Mouse (Mus musculus) splenic B cell, adult 2 months (primary cell): ENCODE results near the gene Hadha.
A peak's percentile ranks its signal among the peaks of the same experiment; 100 is the strongest.

Source experiments
- DNase-seq: peaks from one replicate; pipeline ENCODE4 v3.0.0-alpha.2; 2011; ENCODE audit warnings: low read depth, low spot score
- H3K27me3 ChIP-seq: 2 replicates; pipeline ENCODE4 v1.6.1; 2012; ENCODE audit warnings: mild to moderate bottlenecking, low read length, moderate library complexity, mixed read lengths; ENCODE audit not compliant: control insufficient read depth, poor library complexity, insufficient read depth, severe bottlenecking
- H3K36me3 ChIP-seq: 2 replicates; pipeline ENCODE4 v1.6.1; 2012; ENCODE audit warnings: mild to moderate bottlenecking, low read length, moderate library complexity, mixed read lengths; ENCODE audit not compliant: control insufficient read depth, poor library complexity, insufficient read depth, severe bottlenecking

Hadha gene

DNA sequence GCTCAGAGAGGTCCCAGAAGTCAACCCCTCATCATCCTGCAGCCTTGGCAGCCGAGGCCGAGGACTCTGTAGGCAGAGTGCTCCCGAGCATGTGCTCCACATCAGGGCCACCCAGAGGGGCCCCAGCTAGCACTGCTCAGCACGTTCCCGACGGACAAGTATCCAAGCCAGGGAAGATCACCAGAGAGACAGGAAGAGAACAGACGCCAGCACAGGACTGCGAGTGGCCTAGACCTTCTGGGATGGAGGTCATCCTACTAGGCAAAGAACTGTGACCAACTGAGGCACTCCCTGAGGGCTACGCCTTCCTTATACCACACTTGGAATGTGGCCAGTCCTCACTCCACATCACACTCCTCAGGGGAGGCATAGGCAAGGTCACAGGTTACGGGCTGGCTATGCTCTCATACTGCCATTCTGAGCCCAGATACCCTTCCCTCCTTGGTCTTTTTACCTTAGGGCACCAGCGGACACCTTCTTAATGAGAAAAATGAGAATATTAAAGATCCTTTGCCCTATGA, 19.2 kb downstream of the Hadha start:
- no peak for DNase-seq
- no peaks in the 10 kb centered on the region for H3K27me3 ChIP-seq

DNA sequence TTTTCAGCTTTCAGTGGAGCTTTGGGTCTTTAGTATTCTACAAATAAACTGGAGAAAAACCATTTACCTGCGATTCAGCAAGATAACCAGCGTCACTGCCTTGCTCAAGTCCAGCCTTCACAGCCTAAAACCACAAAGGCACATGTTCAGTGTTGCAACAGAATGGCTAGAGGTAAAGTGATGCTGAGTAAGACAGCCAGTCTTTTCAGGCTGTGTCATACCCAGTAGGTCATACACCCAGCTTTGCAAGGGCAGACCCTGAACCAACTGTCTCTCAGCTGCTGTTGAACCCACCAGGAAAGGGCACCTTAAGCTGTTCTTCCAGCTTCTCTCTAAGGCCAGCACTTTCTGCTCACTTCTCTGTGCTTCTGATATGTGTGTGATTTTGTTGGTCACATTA, 22.8 kb downstream of the Hadha start:
- Histone ChIP-seq H3K27me3 (no peaks in the 10 kb centered on the region), H3K36me3 (peaks cover 13% of the 10 kb centered on the region)
- no peak for DNase-seq

More for the DNA sequence above, 19.2 kb downstream of the Hadha start:
- H3K36me3 ChIP-seq: peaks cover 12% of the 10 kb centered on the region

- Histone ChIP-seq H3K27me3 (no peaks in the 10 kb centered on the region), H3K36me3 (peaks cover 11% of the 10 kb centered on the region)
- no peak for DNase-seq
These were observed 23.7 kb downstream of the Hadha start for GRCm38 (mm10) chr5:30131246-30131645.

DNA sequence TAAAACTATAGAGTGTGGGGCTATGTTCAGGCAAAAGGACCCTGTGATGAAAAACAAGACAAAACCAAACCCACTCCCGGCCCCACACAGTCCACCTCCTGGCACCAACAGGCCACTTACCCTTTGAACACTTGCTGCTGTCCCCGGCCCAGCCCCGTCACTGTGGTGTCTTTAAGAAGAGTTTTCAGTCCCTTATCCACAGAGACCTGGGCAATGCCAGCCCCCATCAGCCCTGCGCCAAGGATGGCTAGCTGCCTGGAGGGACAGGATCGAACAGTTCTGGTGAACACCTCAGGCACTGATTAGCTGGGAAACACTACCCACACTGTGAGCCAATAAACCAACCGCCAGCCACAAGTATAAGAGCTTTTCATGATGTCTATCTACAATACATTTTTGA, 26.3 kb downstream of the Hadha start:
- H3K36me3 ChIP-seq: peaks cover 11% of the 10 kb centered on the region
- no peak for DNase-seq
- no peaks in the 10 kb centered on the region for H3K27me3 ChIP-seq

DNA sequence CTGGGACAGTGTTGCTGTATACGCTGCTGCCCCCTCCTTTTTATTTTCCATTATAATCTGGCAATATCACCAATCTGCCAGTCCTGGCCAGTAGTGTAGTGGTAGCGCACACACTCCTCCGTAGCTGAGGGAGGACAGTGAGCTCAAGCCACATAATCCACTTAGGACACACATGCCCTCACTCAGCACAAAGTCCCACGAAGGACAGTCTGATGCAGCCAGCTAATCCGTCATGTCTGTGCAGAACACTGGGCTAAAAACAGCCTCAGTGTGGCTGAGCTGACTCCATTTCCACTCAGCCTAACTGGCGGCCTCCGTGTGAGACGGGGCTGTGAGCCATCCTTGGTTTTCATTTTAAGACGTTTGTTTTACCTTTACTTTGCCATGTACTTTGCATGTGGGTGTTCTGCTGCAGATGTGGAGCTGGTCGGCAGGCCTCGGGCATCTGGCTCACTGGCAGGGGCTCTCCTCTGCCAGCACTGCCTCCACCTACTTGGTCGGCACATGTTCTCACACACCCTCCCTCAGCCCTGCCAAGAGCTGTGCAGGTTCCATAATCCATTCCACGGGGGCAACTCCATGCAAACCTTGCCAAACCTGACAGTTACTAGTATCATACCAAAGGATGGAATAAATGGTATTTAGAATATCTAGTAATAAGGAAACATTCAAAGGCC, 26.9 kb downstream of the Hadha start:
- H3K27me3 ChIP-seq: no peaks in the 10 kb centered on the region
- no peak for DNase-seq
- H3K36me3 ChIP-seq: peaks cover 11% of the 10 kb centered on the region

GRCm38 (mm10) chr5:30126756-30127155, 28.2 kb downstream of the Hadha start:
- Histone ChIP-seq H3K27me3 (no peaks in the 10 kb centered on the region), H3K36me3 (peaks cover 11% of the 10 kb centered on the region)
- DNase-seq: no peak

- peak; percentile 61 for DNase-seq
- no peaks in the 10 kb centered on the region for H3K27me3 ChIP-seq
- H3K36me3 ChIP-seq: peaks cover 11% of the 10 kb centered on the region
These were observed 29.4 kb downstream of the Hadha start for GRCm38 (mm10) chr5:30125587-30125986.

DNA sequence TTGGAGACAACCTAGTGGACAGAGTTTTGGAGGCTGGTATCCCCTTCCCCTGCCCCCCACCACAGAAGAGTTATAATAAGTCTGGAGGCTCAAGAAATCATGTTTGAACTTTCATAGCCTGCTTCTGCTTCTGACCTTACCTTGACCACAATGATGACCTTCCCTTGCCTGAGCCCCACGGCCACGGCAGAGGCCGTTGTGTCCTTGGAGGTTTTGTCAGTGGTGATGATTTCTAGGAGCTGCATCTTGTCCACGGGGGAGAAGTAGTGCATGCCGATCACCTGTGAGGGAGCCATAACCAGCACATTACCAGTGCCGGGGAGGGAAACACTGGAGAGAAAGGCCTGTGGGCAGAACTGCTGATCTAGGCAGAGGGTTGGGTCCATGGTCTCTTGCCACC, 32.5 kb downstream of the Hadha start:
- Histone ChIP-seq H3K27me3 (no peaks in the 10 kb centered on the region), H3K36me3 (peaks cover 8% of the 10 kb centered on the region)
- no peak for DNase-seq

DNA sequence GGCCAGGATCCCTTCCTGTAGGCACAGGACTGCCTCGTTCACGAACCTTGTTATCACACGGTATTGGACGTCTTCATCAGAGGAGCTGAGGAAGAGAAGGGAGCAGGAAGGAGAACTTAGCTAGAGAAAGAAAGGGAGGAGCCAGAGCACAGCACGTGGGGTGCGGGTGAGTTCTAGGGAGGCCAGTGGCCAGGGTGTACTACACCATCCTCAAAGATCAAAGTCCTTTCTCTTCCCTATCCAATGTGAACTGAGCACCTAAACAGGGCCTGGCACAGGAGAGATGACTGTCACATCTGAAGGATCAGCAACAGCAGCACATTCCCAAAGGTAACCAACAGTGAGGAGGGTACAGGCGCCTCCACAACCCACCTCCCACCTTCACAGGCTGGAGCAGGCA, 34.9 kb downstream of the Hadha start:
- Histone ChIP-seq H3K27me3 (no peaks in the 10 kb centered on the region), H3K36me3 (peaks cover 8% of the 10 kb centered on the region)
- no peak for DNase-seq

- no peak for DNase-seq
- peaks cover 5% of the 10 kb centered on the region for H3K36me3 ChIP-seq
- no peaks in the 10 kb centered on the region for H3K27me3 ChIP-seq
These were observed 35.8 kb downstream of the Hadha start for GRCm38 (mm10) chr5:30119163-30119562.

GRCm38 (mm10) chr5:30118018-30118417, 36.9 kb downstream of the Hadha start:
- peaks cover 4% of the 10 kb centered on the region for H3K36me3 ChIP-seq
- no peak for DNase-seq
- H3K27me3 ChIP-seq: no peaks in the 10 kb centered on the region

DNA sequence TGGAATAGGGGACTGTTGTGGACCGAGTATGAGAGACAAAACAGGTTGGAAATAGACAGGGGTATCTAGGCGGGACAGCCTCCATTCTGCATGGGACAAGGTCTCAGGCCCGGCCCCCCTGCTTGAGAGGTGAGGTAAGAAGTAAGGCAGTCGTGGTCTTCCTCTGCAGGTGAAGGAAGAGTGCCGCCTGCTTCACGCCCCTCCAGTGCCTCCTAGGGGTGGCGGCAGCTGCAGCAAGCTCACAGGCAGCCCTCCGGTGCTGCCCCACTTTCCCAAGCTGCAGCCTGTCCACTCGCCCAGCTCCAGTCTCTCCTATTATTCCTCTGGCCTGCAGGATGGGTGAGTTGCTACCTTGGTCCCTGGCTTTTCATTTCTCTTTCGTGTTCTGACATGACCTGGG, 39.2 kb downstream of the Hadha start:
- Histone ChIP-seq H3K36me3 (peaks cover 4% of the 10 kb centered on the region), H3K27me3 (no peaks in the 10 kb centered on the region)
- DNase-seq: no peak

DNA sequence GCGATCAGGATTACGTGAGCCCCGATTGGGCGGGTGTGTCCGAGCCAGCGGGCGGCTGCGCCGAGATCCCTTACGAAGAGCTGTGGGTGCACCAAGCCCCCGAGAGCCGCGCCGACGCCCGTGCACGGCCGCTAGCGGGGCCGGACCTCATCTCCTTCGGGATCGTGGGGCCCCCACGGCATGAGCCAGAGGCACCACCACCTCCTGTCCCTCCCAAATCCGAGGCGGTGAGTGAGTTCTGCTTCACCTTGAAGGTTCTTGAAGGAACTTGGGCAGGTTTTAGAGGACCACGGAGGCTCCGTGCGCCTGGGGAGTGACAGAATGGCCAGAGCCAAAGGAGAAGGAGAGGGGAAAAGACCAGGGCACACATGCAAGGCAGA, 40.2 kb downstream of the Hadha start:
- no peak for DNase-seq
- H3K27me3 ChIP-seq: no peaks in the 10 kb centered on the region
- H3K36me3 ChIP-seq: no peaks in the 10 kb centered on the region; the same call in none of the 2 replicates

DNA sequence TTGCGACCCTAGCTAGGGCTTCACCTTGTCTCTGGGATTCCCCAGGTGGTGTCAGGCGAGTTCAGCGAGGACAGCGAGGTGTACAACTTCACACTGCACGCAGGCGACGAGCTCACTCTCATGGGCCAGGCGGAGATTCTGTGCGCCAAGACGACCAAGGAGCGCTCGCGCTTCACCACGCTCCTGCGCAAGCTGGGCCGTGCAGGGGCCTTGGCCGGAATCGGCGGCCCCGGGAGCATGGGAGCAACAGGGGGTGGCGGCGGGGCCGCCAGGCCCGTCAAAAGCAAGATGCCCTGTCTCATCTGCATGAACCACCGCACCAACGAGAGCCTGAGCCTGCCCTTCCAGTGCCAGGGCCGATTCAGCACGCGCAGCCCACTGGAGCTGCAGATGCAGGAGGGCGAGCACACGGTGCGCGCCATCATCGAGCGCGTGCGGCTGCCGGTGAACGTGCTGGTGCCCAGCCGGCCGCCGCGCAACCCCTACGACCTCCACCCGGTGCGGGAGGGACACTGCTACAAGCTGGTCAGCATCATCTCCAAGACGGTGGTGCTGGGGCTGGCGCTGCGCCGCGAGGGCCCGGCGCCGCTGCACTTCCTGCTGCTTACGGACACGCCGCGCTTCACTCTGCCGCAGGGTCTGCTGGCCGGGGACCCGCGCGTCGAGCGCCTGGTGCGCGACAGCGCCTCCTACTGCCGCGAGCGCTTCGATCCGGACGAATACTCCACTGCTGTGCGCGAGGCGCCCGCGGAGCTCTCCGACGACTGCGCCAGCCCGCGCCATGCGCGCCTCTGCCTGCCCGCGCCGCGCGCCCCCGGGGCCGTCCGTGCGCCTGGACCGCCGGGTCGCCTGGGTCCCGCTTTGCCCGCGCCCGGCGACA, 40.8 kb downstream of the Hadha start:
- DNase-seq: peak; percentile 70
- Histone ChIP-seq H3K36me3 (no peaks in the 10 kb centered on the region; the same call in none of the 2 replicates), H3K27me3 (no peaks in the 10 kb centered on the region)

DNA sequence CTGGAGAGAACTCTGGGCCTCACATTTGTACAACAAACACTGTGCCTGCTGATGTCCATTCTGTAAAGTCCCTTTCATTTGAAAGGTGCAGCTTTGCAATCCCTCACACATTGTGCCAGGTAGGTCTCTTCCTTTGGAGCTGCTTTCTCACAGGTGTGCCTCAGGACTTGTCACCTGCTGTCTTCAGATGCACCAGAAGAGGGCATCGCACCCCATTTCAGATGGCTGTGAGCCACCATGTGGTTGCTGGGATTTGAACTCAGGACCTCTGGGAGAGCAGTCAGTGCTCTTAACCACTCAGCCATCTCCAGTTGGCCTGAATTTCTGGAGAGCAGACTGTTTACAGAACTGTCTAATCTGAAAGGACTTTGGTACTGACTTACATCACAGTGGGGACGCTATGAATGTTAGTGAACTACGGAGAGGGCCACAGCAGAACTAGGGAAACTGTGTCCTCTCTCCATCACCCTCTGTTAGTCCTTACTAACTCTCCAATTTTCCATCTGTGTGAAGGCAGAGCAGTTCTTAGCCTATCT, 42.4 kb downstream of the Hadha start:
- H3K27me3 ChIP-seq: no peaks in the 10 kb centered on the region
- H3K36me3 ChIP-seq: no peaks in the 10 kb centered on the region
- DNase-seq: peak; percentile 16
